Mouse (Mus musculus): ENCODE results near the gene Pdcd2. TPM values are rescaled to one million over a fixed set of nuclear protein-coding genes. Genes with fewer than 3 reads are reported as not detected.

Gene Pdcd2
- polyA plus RNA-seq, 1 experiment from 2014 or later = 54.0 TPM

Other genes starting within 250 kb of the Pdcd2 start
- gene Dll1, start 150.4 kb downstream of the Pdcd2 start, polyA plus RNA-seq (2015; fragmentation: Nextera tagmentation; extraction: Ambion mirVana) = 28.9 and 30.7 TPM in 2 replicates
- gene Fam120b, start 131.1 kb downstream of the Pdcd2 start, polyA plus RNA-seq (2015; fragmentation: Nextera tagmentation; extraction: Ambion mirVana) = 52.8 and 52.9 TPM in 2 replicates
- gene Psmb1, start 27.6 kb downstream of the Pdcd2 start, polyA plus RNA-seq (2015; fragmentation: Nextera tagmentation; extraction: Ambion mirVana) = 231 and 234 TPM in 2 replicates
- gene Tbp, start 27.4 kb downstream of the Pdcd2 start, polyA plus RNA-seq (2015; fragmentation: Nextera tagmentation; extraction: Ambion mirVana) = 71.1 and 72.1 TPM in 2 replicates
- 1.4 and 2.6 TPM in 2 replicates for gene Prdm9, start 37.1 kb upstream of the Pdcd2 start, polyA plus RNA-seq (2015; fragmentation: Nextera tagmentation; extraction: Ambion mirVana)
- gene Chd1, start 177.7 kb upstream of the Pdcd2 start, polyA plus RNA-seq (2015; fragmentation: Nextera tagmentation; extraction: Ambion mirVana) = 15.5 and 23.1 TPM in 2 replicates